Mouse (Mus musculus): ENCODE measurements at regions not wholly inside any gene's neighbourhood (a gene's known extent, or its start where the extent isn't known, plus 50 kb on each side); places are given as distances from the start of the nearest gene placed in this dataset.

DNA sequence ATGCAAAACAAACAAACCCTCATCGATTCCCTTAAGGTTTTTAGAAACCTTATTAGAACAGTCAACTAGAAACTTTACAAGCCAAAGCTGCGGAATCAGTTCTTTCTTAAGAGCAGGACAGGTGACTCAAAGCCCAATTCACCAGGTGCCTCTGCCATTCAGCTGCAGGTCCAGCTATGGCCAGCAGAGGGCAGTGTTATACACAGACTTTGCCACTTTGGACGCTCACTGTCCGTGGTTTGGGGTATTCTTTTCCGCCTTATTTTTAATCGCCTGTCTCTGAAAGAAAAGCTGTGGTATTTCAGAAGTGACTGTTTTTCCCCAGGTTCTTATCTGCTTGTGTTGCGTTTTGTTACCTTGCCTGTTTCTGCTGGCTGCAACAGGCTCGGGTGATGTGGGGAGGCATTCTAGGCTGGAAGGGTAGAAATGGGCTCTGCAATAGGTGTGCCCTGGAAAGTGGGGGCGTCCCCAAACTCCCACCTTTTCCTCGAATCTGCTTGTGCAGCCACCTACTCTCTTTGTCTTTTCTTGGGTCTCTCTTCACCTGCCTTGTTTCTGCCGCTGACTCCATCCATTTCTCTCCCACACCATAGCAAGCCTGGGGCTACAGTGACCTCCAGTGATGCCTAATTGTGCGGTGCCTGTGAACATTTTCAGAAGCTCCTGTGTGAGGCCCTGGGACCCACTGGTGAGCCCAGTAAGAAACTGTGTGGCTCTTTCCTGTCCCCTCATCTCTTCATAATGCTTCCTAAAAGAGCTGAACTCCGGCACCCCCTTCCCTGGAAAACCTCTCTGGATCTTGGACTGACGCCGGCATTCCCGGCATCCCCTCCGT lies 142.4 kb downstream of the Mtx3 start:
- peak; percentile 74 for DNase-seq

DNA sequence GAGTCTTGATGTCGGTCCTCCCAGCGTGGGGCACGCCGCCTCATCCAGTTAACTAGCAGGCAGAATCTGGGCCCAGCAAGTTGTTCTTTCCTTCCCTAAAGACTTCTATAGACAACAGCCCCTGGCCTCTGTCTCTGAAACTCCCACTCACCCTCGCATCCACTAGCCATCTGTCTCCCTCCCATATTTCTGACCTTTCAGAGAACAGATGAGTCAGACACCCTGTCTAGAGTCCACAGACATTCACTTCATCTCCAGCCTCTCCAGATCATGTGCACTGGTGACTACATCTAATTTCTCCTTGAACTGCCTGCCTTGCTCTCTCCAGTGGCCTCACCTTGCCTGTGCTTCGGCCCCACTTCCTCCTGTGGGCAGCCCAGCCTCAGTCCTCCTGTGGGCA lies 143.1 kb downstream of the Mtx3 start:
- DNase-seq, result no peak

DNA sequence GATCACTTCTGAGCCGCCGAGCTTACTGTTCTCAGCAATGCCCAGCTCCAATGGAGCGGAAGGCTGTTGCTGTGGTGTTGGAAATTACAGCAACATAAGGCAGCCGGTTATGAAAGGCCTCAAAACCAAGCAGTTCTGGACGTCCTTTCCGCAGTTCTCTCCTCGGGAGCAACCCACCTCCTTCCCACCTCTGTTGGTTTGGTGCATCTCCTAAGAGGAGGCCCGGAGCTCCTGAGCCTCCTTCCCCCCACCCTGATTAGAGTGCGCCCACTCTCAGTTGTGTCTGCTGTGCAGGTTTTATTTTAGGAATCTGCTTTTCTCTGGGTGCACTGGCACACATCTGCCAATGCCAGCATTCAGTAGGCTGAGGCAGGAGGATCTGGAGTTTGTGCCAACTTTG lies 144.0 kb downstream of the Mtx3 start:
- DNase-seq, result no peak

DNA sequence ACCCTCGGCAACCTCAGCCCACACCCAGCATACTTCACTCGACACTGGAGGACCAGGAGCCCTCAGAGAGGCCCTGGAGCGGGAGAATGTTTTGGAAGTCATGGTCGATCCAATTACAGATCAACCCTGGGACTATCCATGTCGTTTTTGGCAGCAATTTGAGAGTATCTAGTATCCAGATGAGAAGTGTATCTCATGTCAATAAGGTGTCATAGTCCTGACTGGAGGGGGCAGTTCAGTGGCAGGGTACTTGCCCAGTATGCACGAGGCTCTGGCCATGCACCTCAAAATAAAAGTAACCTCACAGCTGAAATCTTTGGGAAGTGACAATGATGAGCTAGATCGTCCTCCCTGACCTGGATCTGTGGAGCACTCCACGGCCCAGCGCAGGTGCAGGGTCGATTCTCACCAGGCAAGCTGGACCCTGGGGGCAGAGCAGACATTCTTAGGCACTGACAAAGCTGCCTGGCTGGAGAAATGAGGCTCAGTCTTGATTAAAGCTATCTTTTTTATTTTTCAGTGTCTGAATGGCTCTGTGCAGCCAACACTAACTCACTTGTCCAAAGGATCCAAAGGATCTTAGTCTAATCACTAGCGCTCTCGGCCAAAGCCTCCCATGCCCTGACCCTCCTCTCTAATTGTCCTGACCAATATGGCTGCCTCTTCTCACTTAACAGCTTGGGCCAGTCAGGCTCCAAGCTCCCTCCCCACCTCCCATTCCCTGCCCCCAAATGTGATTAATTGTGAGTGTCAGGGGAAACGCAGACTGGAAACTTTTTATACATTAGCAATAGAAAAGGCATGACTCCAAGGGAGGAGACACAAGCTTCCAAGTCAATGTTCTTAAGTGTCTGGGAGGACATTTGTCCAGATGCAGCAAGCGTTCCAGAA lies 146.0 kb downstream of the Mtx3 start:
- DNase-seq, result no peak
